Mouse (Mus musculus) forebrain, embryonic 13.5 days (tissue): ENCODE results near the gene Hist2h2bb. TPM values are rescaled to one million over a fixed set of nuclear protein-coding genes. Genes with fewer than 3 reads are reported as not detected.
"Not testable (repeated sequence)": the region's sequence is repeated elsewhere in the genome, so short reads cannot be mapped to it uniquely, and the experiment has no call there.

ENCODE experiments used
- ATAC-seq: fragments of 200-750 bp; cut with Nextera tagmentation; 2 replicates; pipeline ENCODE4 v1.8.0; 2017
- H3K27ac ChIP-seq: fragments of 300-500 bp; sonication (generic); 2 replicates; pipeline ENCODE4 v1.5.1; 2015; ENCODE audit warnings: inconsistent platforms, mild to moderate bottlenecking, moderate library complexity
- H3K27me3 ChIP-seq: fragments of 300-500 bp; sonication (generic); 2 replicates; pipeline ENCODE4 v1.6.1; 2015; ENCODE audit warnings: mild to moderate bottlenecking, inconsistent platforms
- H3K36me3 ChIP-seq: fragments of 300-500 bp; sonication (generic); 2 replicates; pipeline ENCODE4 v1.6.1; 2015; ENCODE audit warnings: mild to moderate bottlenecking, inconsistent platforms; ENCODE audit not compliant: poor library complexity, severe bottlenecking
- H3K4me1 ChIP-seq: fragments of 300-500 bp; sonication (generic); 2 replicates; pipeline ENCODE4 v1.6.1; 2015; ENCODE audit warnings: inconsistent platforms
- H3K4me2 ChIP-seq: fragments of 300-500 bp; sonication (generic); 2 replicates; pipeline ENCODE4 v1.6.1; 2015; ENCODE audit warnings: inconsistent platforms, mild to moderate bottlenecking, moderate library complexity
- H3K4me3 ChIP-seq: fragments of 300-500 bp; sonication (generic); 2 replicates; pipeline ENCODE4 v1.5.1; 2015; ENCODE audit warnings: mild to moderate bottlenecking, inconsistent platforms
- H3K9ac ChIP-seq: fragments of 300-500 bp; sonication (generic); 2 replicates; pipeline ENCODE4 v1.6.1; 2015; ENCODE audit warnings: mild to moderate bottlenecking, inconsistent platforms
- H3K9me3 ChIP-seq: fragments of 300-500 bp; sonication (generic); replicated peaks from 2 replicates; pipeline ENCODE4 v1.6.1; 2016; ENCODE audit warnings: inconsistent platforms
- WGBS: fragments of 180-500 bp; shearing (Covaris S2); methylation state at CpG from one replicate; pipeline ENCODE4 v1.1.7; 2015; 5-methylcytosine and 5-hydroxymethylcytosine counted together
- polyA plus RNA-seq: library from polyadenylated mRNA; unstranded; fragments of >200 nt; fragmentation: Nextera tagmentation; extraction: Ambion mirVana; gene quantifications from 2 replicates; pipeline ENCODE4 v1.2.1, GENCODE M21; 2015

The Hist2h2bb gene
- polyA plus RNA-seq, 1 experiment from 2014 or later, result 19.8 TPM

GRCm38 (mm10) chr3:96273591-96274465 lies 4.3 kb downstream of the Hist2h2bb start:
- Histone ChIP-seq H3K4me1 (peaks cover 15% of the 10 kb centered on the region), H3K27ac (no peak overlapping the region), H3K9ac (no peak overlapping the region), H3K4me3 (no peak overlapping the region), H3K27me3 (peaks cover 3% of the 10 kb centered on the region; the same call in 1 of the 2 replicates), H3K9me3 (no peaks in the 10 kb centered on the region), H3K36me3 (no peaks in the 10 kb centered on the region), H3K4me2 (no peak overlapping the region)
- 89% methylated on average over 17 of the region's 17 CpGs for WGBS
- no peak for ATAC-seq

GRCm38 (mm10) chr3:96277428-96277799 lies 7.9 kb downstream of the Hist2h2bb start:
- no peak for ATAC-seq
- Histone ChIP-seq H3K36me3 (no peaks in the 10 kb centered on the region), H3K4me3 (peak overlapping the region; percentile 49), H3K27ac (peak overlapping the region; percentile 94; the same call in 1 of the 2 replicates), H3K4me1 (peaks cover 10% of the 10 kb centered on the region), H3K4me2 (peak overlapping the region; percentile 71), H3K9ac (peak overlapping the region; percentile 67), H3K27me3 (peaks cover 19% of the 10 kb centered on the region), H3K9me3 (no peaks in the 10 kb centered on the region)
- 19% methylated on average over 8 of the region's 8 CpGs for WGBS

DNA sequence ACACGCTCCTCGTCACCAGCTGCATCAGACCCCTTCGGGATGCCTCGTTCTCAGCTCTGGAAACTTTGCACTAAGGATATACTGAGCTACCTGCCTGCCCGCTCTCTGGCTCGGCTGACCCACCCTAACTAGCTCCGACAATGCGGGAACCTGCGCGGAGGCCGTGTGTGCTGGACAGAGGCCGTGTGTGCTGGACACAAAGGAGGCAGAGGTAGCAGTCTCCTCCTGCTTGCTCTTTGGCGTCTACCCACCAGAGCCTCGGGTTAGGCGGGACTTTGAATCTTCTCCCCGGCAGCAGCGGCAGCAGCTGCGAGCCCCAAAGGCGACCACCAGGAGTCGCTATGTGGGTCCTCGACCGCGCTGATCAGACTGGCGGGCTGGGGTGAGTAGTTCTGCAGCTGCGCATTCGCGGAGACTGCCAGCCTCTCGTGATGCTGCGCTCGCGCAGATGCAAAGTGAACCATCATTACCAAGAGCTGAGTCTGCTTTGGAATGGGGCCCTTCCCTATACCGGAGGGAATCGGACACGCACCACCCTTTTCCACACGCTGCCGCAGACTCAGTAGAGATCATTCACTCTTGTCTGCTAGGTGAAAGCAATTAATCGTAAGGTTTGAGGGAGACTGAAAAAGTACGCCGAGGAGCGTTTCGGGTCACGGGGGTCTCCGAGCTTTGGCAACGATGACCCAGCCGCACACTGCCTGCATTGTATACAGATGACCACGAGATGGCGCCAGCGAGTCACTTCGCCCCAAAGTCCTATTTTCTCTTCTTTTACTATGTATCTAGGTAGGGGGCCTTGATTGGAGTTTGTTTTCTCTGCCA lies 8.5 kb downstream of the Hist2h2bb start:
- Histone ChIP-seq H3K4me3 (peak overlapping the region; percentile 49), H3K27ac (peak overlapping the region; percentile 94), H3K27me3 (peaks cover 25% of the 10 kb centered on the region), H3K4me1 (peaks cover 10% of the 10 kb centered on the region), H3K9me3 (no peaks in the 10 kb centered on the region), H3K9ac (peak overlapping the region; percentile 67), H3K36me3 (no peaks in the 10 kb centered on the region), H3K4me2 (peak overlapping the region; percentile 71)
- peak; percentile 98 for ATAC-seq
- under 1% methylated on average over 49 of the region's 49 CpGs for WGBS

- Histone ChIP-seq H3K27me3 (peaks cover 50% of the 10 kb centered on the region), H3K9me3 (no peaks in the 10 kb centered on the region)
- whole genome bisulfite sequencing, result 48% methylated on average over 6 of the region's 6 CpGs
These were observed 11.1 kb downstream of the Hist2h2bb start for GRCm38 (mm10) chr3:96280660-96281059.

DNA sequence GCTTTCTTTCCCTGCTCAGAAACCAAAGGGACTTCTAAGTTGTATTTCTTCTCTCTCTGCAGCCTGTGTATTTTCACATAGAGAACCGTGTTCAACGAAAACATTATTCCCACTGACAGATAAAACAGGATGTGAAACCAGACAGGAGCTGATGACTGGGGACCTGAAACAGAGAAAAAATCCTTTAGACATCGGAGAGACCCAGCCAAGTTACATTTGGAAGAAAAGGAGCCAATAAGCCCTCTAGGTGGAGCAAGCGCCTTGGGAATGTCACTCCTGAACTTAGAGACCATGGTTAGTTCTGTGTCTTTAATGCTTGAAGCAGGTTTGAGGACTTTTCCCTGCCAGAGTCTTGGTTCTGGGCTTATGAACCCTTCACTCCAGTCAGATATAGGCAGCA lies 14.9 kb downstream of the Hist2h2bb start:
- 25% methylated on average over 4 of the region's 4 CpGs for WGBS
- peaks cover 52% of the 10 kb centered on the region for H3K27me3 ChIP-seq

More at GRCm38 (mm10) chr3:96280660-96281059, 11.1 kb downstream of the Hist2h2bb start:
- Histone ChIP-seq H3K4me1 (peaks cover 10% of the 10 kb centered on the region), H3K4me3 (no peak overlapping the region), H3K27ac (no peak overlapping the region), H3K36me3 (no peaks in the 10 kb centered on the region), H3K9ac (no peak overlapping the region), H3K4me2 (no peak overlapping the region)
- ATAC-seq, result no peak

GRCm38 (mm10) chr3:96287334-96287733 lies 17.8 kb downstream of the Hist2h2bb start:
- peaks cover 37% of the 10 kb centered on the region for H3K27me3 ChIP-seq
- not testable (repeated sequence) for H3K4me1 ChIP-seq, ATAC-seq, H3K4me2 ChIP-seq, H3K4me3 ChIP-seq, H3K36me3 ChIP-seq, H3K9ac ChIP-seq, H3K9me3 ChIP-seq, H3K27ac ChIP-seq
- 89% methylated on average over 11 of the region's 11 CpGs for WGBS

More for the DNA sequence above, 14.9 kb downstream of the Hist2h2bb start:
- Histone ChIP-seq H3K36me3 (no peaks in the 10 kb centered on the region), H3K9ac (no peak overlapping the region), H3K27ac (no peak overlapping the region), H3K4me3 (no peak overlapping the region), H3K4me2 (no peak overlapping the region), H3K9me3 (no peaks in the 10 kb centered on the region), H3K4me1 (no peaks in the 10 kb centered on the region)
- ATAC-seq, result no peak

DNA sequence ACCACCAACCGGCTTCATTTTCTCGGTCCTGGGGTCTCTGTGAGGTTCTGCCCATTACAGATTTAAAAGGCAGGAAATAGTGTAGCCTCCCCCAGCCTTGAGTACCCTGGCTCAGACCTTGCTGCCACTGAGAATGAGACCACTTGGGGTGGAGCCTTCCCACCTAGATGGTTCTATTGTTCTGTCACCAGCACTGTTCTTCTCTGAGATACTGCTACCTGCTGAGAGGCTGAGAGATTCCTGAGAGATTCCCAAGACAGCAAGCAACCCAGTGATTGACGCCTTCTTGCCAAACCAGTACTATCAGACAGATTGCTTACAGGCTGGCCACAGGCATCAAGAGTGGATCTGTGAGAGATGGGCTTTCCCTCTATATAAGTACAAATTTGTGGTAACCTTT lies 19.6 kb downstream of the Hist2h2bb start:
- Histone ChIP-seq H3K4me1 (no peaks in the 10 kb centered on the region), H3K36me3 (no peaks in the 10 kb centered on the region), H3K4me2 (no peak overlapping the region), H3K9me3 (no peaks in the 10 kb centered on the region), H3K4me3 (no peak overlapping the region), H3K9ac (no peak overlapping the region), H3K27me3 (peaks cover 25% of the 10 kb centered on the region; the same call in 1 of the 2 replicates), H3K27ac (no peak overlapping the region)
- ATAC-seq, result no peak
- WGBS, result 72% methylated on average over 3 of the region's 3 CpGs

DNA sequence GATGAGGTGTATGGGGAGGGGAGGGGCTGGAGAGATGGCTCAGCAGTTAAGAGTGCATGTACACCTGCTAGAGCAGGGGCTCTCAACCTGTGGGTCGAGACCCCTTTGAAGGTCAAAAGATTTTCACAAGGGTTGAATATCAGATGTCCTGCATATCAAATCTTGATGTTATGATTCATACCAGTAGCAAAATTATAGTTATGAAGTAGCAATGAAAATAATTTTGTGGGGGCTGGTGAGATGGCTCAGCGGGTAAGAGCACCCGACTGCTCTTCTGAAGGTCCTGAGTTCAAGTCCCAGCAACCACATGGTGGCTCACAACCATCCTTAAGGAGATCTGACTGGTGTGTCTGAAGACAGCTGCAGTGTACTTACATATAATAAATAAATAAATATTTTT lies 21.2 kb downstream of the Hist2h2bb start:
- not testable (repeated sequence) for H3K9me3 ChIP-seq, ATAC-seq, H3K4me1 ChIP-seq, H3K4me3 ChIP-seq, H3K4me2 ChIP-seq, H3K9ac ChIP-seq, H3K36me3 ChIP-seq, H3K27ac ChIP-seq
- WGBS, result 89% methylated on average over 3 of the region's 3 CpGs
- H3K27me3 ChIP-seq, result peaks cover 11% of the 10 kb centered on the region; the same call in 1 of the 2 replicates

- H3K4me3 ChIP-seq, result no peak overlapping the region
- peaks cover 6% of the 10 kb centered on the region; the same call in 1 of the 2 replicates for H3K27me3 ChIP-seq
- no peak overlapping the region for H3K4me2 ChIP-seq
- no peaks in the 10 kb centered on the region for H3K4me1 ChIP-seq
- H3K9me3 ChIP-seq, result 0 out of 2 replicates have a peak, but pooled peaks cover 3% of the 10 kb centered on the region
- no peak overlapping the region for H3K27ac ChIP-seq
- no peak overlapping the region for H3K9ac ChIP-seq
- no peaks in the 10 kb centered on the region for H3K36me3 ChIP-seq
- WGBS, result 72% methylated on average over 6 of the region's 6 CpGs
- no peak for ATAC-seq
These were observed 23.1 kb downstream of the Hist2h2bb start for GRCm38 (mm10) chr3:96292641-96293040.

DNA sequence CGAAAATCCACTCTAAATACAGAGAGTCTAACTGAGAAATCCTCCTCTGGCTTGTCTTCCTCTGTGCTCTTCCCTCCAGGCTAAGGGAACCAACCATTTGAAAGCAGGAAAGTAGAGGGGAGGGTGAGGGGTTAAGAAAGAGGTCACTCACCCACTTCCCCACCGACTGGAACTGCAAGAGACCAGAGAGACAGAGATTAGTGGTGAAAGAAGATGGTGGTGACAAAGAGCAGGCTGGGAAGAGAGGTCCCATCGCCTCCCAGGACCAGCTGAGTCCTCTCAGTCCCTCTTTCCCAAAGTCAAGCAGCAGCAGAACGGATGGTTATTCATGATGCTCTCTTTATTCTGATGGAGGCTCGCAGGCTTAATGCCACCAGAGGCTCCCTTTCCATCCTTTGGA lies 23.8 kb downstream of the Hist2h2bb start:
- Histone ChIP-seq H3K4me1 (no peaks in the 10 kb centered on the region), H3K4me3 (no peak overlapping the region), H3K27ac (no peak overlapping the region), H3K27me3 (peaks cover 6% of the 10 kb centered on the region; the same call in 1 of the 2 replicates), H3K36me3 (no peaks in the 10 kb centered on the region), H3K9ac (no peak overlapping the region), H3K4me2 (no peak overlapping the region), H3K9me3 (0 out of 2 replicates have a peak, but pooled peaks cover 3% of the 10 kb centered on the region)
- 50% methylated on average over 5 of the region's 5 CpGs for WGBS
- no peak for ATAC-seq

DNA sequence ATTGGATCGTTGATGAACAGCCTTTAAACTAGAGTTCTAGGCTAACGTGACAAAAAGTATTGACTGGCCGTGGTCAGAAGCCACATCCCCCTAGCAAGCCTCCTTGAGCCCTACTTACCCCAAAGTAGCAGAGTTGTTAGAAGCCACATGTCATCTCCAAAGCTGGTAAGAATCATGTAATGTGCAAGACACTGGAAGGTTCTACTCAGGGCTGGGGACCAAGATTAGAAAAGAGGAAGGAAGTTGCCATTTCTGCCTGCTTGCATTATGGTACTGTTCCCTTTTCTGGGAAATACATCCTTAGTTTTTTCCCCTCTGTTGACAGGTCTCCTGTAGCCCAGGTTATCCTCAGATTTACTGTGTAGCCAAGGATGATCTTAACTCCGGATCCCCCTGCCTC lies 24.2 kb downstream of the Hist2h2bb start, which contains the start of gene Fcgr1:
Fcgr1 (minus strand) TSS at position 183 of the 400 bp plus-strand sequence.
- H3K27me3 ChIP-seq, result peaks cover 6% of the 10 kb centered on the region; the same call in 1 of the 2 replicates
- H3K4me2 ChIP-seq, result no peak within 1 kb of the TSS
- 0 out of 2 replicates have a peak, but pooled peaks cover 3% of the 10 kb centered on the region for H3K9me3 ChIP-seq
- no peak within 1 kb of the TSS for H3K4me3 ChIP-seq
- H3K27ac ChIP-seq, result no peak within 1 kb of the TSS
- no peaks in the 10 kb centered on the region for H3K36me3 ChIP-seq
- no peak for ATAC-seq
- H3K4me1 ChIP-seq, result no peaks in the 10 kb centered on the region
- H3K9ac ChIP-seq, result no peak within 1 kb of the TSS
- 77% methylated on average over 4 of the region's 4 CpGs for WGBS

DNA sequence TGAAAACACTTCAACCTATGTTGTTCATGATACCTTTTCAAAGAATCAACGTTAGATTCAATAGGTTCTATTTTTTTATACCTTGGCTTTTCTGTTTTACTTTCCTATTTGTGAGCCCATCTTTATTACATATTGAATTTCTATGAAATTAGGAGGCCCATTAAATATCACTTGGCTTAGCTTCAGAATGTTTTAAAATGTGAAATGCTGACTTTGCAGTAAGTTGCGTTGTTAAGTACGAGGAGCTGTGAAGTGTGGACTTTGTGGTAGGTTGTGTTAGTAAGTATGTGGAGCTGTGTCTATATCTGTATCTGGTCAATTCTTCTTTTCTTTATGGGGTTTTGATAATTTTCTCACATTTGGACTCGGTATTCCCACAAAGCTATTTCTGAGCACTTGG lies 28.8 kb downstream of the Hist2h2bb start:
- Histone ChIP-seq H3K4me3 (no peak overlapping the region), H3K9ac (no peak overlapping the region), H3K36me3 (no peaks in the 10 kb centered on the region), H3K27me3 (peaks cover 6% of the 10 kb centered on the region; the same call in 1 of the 2 replicates), H3K9me3 (0 out of 2 replicates have a peak, but pooled peaks cover 3% of the 10 kb centered on the region), H3K4me1 (no peaks in the 10 kb centered on the region), H3K4me2 (no peak overlapping the region), H3K27ac (no peak overlapping the region)
- WGBS, result 94% methylated on average over 4 of the region's 4 CpGs
- ATAC-seq, result no peak
